Mouse (Mus musculus) hindbrain, embryonic 10.5 days (tissue): ENCODE measurements around the gene Idh1. TPM values are rescaled to one million over a fixed set of nuclear protein-coding genes. Genes with fewer than 3 reads are reported as not detected.

Experiments used
- DNase-seq: peaks from one replicate; pipeline ENCODE4 v3.0.0-alpha.2; 2017; ENCODE audit warnings: low spot score
- H3K27ac ChIP-seq: fragments of 300-500 bp; sonication (generic); 2 replicates; pipeline ENCODE4 v1.5.1; 2016; ENCODE audit warnings: mild to moderate bottlenecking, moderate library complexity
- H3K27me3 ChIP-seq: fragments of 300-500 bp; sonication (generic); 2 replicates; pipeline ENCODE4 v1.6.1; 2016; ENCODE audit warnings: mild to moderate bottlenecking; ENCODE audit not compliant: poor library complexity, insufficient read depth, severe bottlenecking
- H3K36me3 ChIP-seq: fragments of 300-500 bp; sonication (generic); 2 replicates; pipeline ENCODE4 v1.6.1; 2016; ENCODE audit warnings: mild to moderate bottlenecking, moderate library complexity
- H3K4me1 ChIP-seq: fragments of 300-500 bp; sonication (generic); replicated peaks from 2 replicates; pipeline ENCODE4 v1.6.1; 2016; ENCODE audit warnings: mild to moderate bottlenecking
- H3K4me3 ChIP-seq: fragments of 300-500 bp; sonication (generic); 2 replicates; pipeline ENCODE4 v1.5.1; 2016; ENCODE audit warnings: mild to moderate bottlenecking, moderate library complexity
- H3K9me3 ChIP-seq: fragments of 300-500 bp; sonication (generic); 2 replicates; pipeline ENCODE4 v1.6.1; 2016; ENCODE audit warnings: mild to moderate bottlenecking, moderate library complexity
- WGBS: fragments of 180-500 bp; shearing (Covaris S2); methylation state at CpG from one replicate; pipeline ENCODE4 v1.1.7; 2016; 5-methylcytosine and 5-hydroxymethylcytosine counted together
- polyA plus RNA-seq: library from polyadenylated mRNA; unstranded; fragments of >200 nt; fragmentation: Nextera tagmentation; extraction: Ambion mirVana; gene quantifications from 2 replicates; pipeline ENCODE4 v1.2.1, GENCODE M21; 2016

The Idh1 gene
- polyA plus RNA-seq, 1 experiment from 2014 or later, result 332 TPM

DNA sequence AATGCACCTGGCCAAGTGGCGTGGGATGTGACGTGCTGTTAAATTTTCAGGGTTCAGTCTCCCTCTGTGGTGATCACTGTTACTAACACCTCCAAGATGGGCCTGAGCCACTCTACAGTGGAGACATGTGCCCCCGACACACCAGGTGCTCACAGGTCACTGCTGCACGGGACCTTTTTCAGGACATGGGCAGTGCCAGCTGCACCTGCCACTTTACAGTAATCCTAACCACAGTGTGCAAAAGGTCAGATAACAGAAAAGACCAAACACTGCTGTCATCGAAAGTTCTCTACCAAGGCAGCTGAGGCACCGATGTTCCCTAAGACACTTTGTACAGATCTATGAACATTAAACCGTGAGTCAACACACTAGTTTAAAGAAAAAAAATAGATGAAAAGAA is 16.8 kb downstream of the Idh1 start:
- Histone ChIP-seq H3K4me3 (no peak overlapping the region), H3K36me3 (peaks cover 100% of the 10 kb centered on the region), H3K9me3 (no peaks in the 10 kb centered on the region), H3K4me1 (0 out of 2 replicates have a peak, but pooled peaks cover 2% of the 10 kb centered on the region), H3K27me3 (no peaks in the 10 kb centered on the region), H3K27ac (no peak overlapping the region)
- WGBS, result 93% methylated on average over 7 of the region's 7 CpGs
- no peak for DNase-seq

DNA sequence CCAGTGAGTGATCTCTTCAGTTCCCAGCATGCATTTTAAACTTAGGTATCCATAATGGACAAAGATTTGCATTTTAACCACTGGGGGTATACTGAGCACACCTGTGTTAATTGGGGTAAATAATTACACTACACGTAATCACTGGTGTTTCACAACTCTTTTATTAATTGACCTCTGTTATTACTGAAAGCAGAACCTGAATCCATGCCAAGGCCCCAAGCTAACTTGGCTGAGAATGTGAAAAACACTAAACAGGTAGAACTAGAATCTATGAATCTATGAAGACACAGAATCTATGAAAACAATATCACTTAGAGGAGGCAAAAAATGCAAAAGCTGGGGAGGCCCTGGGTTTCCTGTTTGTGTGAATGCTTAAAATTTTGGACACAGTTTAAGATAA is 18.8 kb downstream of the Idh1 start:
- Histone ChIP-seq H3K27ac (no peak overlapping the region), H3K36me3 (peaks cover 99% of the 10 kb centered on the region)
- no peak for DNase-seq

GRCm38 (mm10) chr1:65162210-65162609 is 24.1 kb downstream of the Idh1 start:
- Histone ChIP-seq H3K9me3 (no peaks in the 10 kb centered on the region), H3K36me3 (peaks cover 98% of the 10 kb centered on the region), H3K27ac (no peak overlapping the region), H3K4me3 (no peak overlapping the region), H3K27me3 (no peaks in the 10 kb centered on the region), H3K4me1 (no peaks in the 10 kb centered on the region)
- no peak for DNase-seq
- WGBS, result 98% methylated on average over 1 of the region's 1 CpGs

More for the DNA sequence above, 18.8 kb downstream of the Idh1 start:
- 0 out of 2 replicates have a peak, but pooled peaks cover under 1% of the 10 kb centered on the region for H3K4me1 ChIP-seq
- WGBS, result 91% methylated on average over 1 of the region's 1 CpGs
- H3K27me3 ChIP-seq, result no peaks in the 10 kb centered on the region
- H3K4me3 ChIP-seq, result no peak overlapping the region
- H3K9me3 ChIP-seq, result no peaks in the 10 kb centered on the region

GRCm38 (mm10) chr1:65156111-65156510 is 30.2 kb downstream of the Idh1 start:
- Histone ChIP-seq H3K27me3 (no peaks in the 10 kb centered on the region), H3K9me3 (no peaks in the 10 kb centered on the region), H3K27ac (no peak overlapping the region), H3K4me1 (no peaks in the 10 kb centered on the region), H3K36me3 (peaks cover 49% of the 10 kb centered on the region), H3K4me3 (no peak overlapping the region)
- DNase-seq, result no peak
- 94% methylated on average over 5 of the region's 5 CpGs for WGBS

- Histone ChIP-seq H3K27me3 (no peaks in the 10 kb centered on the region), H3K4me3 (no peak overlapping the region), H3K36me3 (peaks cover 36% of the 10 kb centered on the region), H3K4me1 (no peaks in the 10 kb centered on the region), H3K9me3 (no peaks in the 10 kb centered on the region), H3K27ac (no peak overlapping the region)
- DNase-seq, result no peak
These were observed 31.5 kb downstream of the Idh1 start for GRCm38 (mm10) chr1:65154814-65155213.

- H3K9me3 ChIP-seq, result no peaks in the 10 kb centered on the region
- H3K4me1 ChIP-seq, result no peaks in the 10 kb centered on the region
- no peak for DNase-seq
- H3K27ac ChIP-seq, result no peak overlapping the region
- 86% methylated on average over 3 of the region's 3 CpGs for WGBS
- H3K36me3 ChIP-seq, result no peaks in the 10 kb centered on the region
- H3K27me3 ChIP-seq, result no peaks in the 10 kb centered on the region
- H3K4me3 ChIP-seq, result no peak overlapping the region
These were observed 38.3 kb downstream of the Idh1 start for GRCm38 (mm10) chr1:65147971-65148370.

DNA sequence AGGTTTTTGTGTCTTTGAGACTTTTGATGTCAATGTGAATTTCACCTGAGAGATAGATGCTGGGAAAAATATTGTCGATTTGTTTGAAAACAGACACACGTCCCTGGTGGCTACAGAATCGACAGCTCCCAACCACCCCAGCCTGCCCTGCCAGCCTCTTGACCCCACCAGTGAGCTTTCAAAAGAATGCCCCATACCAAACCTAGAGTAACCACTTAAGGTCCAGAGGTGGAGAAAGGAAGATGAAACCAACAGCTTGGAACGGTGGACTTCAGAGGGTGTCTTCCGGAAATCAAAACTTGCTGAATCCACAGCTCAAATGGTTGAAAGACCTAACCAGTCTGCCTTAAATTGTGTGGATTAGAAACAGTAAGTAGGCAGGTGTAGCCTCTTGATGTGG is 39.0 kb downstream of the Idh1 start:
- DNase-seq, result no peak
- no peaks in the 10 kb centered on the region for H3K9me3 ChIP-seq
- 90% methylated on average over 5 of the region's 5 CpGs for WGBS

GRCm38 (mm10) chr1:65146601-65147000 is 39.7 kb downstream of the Idh1 start:
- WGBS, result 58% methylated on average over 2 of the region's 2 CpGs
- Histone ChIP-seq H3K9me3 (no peaks in the 10 kb centered on the region), H3K36me3 (no peaks in the 10 kb centered on the region), H3K27me3 (no peaks in the 10 kb centered on the region), H3K4me3 (no peak overlapping the region), H3K4me1 (no peaks in the 10 kb centered on the region), H3K27ac (no peak overlapping the region)
- no peak for DNase-seq

More for the DNA sequence above, 39.0 kb downstream of the Idh1 start:
- H3K27me3 ChIP-seq, result no peaks in the 10 kb centered on the region
- H3K27ac ChIP-seq, result no peak overlapping the region
- no peak overlapping the region for H3K4me3 ChIP-seq
- H3K4me1 ChIP-seq, result no peaks in the 10 kb centered on the region
- no peaks in the 10 kb centered on the region for H3K36me3 ChIP-seq

DNA sequence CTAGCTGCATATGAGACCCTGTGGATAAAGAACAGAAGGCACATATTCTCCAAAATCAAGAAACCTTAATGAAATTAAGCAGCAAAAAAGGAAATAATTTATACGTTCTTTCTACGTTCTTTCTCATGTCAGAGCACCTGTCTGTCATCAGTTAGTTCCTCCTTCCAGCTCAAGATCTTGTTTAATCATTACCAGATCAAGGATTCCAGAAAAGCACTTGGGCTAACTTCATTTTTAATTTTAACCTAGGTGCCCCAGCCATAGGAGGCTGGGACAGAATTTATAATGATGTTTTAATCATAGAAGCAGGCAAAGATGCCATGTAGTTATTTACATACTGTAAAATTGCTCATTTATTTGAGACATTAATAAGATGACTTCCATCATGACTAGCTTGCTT is 41.5 kb downstream of the Idh1 start:
- no peak for DNase-seq
- no peaks in the 10 kb centered on the region for H3K9me3 ChIP-seq
- H3K27me3 ChIP-seq, result no peaks in the 10 kb centered on the region
- H3K27ac ChIP-seq, result no peak overlapping the region
- H3K4me3 ChIP-seq, result no peak overlapping the region
- H3K36me3 ChIP-seq, result no peaks in the 10 kb centered on the region
- 89% methylated on average over 2 of the region's 2 CpGs for WGBS
- no peaks in the 10 kb centered on the region for H3K4me1 ChIP-seq

GRCm38 (mm10) chr1:65137560-65137959 is 48.7 kb downstream of the Idh1 start:
- Histone ChIP-seq H3K4me3 (no peak overlapping the region), H3K36me3 (no peaks in the 10 kb centered on the region), H3K27me3 (no peaks in the 10 kb centered on the region), H3K9me3 (no peaks in the 10 kb centered on the region), H3K27ac (no peak overlapping the region), H3K4me1 (no peaks in the 10 kb centered on the region)
- WGBS, result 84% methylated on average over 6 of the region's 6 CpGs
- DNase-seq, result no peak

DNA sequence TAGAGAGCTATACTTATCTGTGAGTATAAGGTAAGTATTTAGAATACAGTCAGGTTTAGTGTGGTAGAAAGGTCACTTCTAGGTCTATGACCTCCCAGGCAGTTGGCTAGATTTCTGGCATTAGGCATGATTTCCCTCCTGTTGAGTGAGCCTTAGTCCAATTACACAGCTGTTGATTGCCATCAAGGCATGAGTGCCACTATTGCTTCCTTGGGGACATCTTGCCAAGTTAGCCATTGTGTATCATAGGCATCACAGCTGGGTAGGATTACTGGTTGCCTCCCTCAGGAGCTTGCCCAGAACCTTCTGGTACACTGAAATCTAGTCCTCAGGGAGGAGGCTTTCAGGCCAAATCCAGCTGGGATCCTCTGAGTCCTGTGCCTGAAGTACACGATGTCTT is 53.5 kb downstream of the Idh1 start:
- WGBS, result 91% methylated on average over 1 of the region's 1 CpGs
- no peak for DNase-seq

GRCm38 (mm10) chr1:65131671-65132070 is 54.6 kb downstream of the Idh1 start:
- 93% methylated on average over 1 of the region's 1 CpGs for WGBS
- Histone ChIP-seq H3K27me3 (no peaks in the 10 kb centered on the region), H3K9me3 (no peaks in the 10 kb centered on the region), H3K27ac (no peak overlapping the region), H3K36me3 (no peaks in the 10 kb centered on the region), H3K4me1 (no peaks in the 10 kb centered on the region), H3K4me3 (no peak overlapping the region)
- no peak for DNase-seq

More for the DNA sequence above, 53.5 kb downstream of the Idh1 start:
- Histone ChIP-seq H3K36me3 (no peaks in the 10 kb centered on the region), H3K9me3 (no peaks in the 10 kb centered on the region), H3K4me3 (no peak overlapping the region), H3K27ac (no peak overlapping the region), H3K4me1 (no peaks in the 10 kb centered on the region), H3K27me3 (no peaks in the 10 kb centered on the region)

- Histone ChIP-seq H3K4me3 (no peak overlapping the region), H3K4me1 (no peaks in the 10 kb centered on the region), H3K27ac (no peak overlapping the region), H3K36me3 (no peaks in the 10 kb centered on the region), H3K27me3 (no peaks in the 10 kb centered on the region), H3K9me3 (no peaks in the 10 kb centered on the region)
- no peak for DNase-seq
- 73% methylated on average over 3 of the region's 3 CpGs for WGBS
These were observed 56.1 kb downstream of the Idh1 start for GRCm38 (mm10) chr1:65130226-65130625.

DNA sequence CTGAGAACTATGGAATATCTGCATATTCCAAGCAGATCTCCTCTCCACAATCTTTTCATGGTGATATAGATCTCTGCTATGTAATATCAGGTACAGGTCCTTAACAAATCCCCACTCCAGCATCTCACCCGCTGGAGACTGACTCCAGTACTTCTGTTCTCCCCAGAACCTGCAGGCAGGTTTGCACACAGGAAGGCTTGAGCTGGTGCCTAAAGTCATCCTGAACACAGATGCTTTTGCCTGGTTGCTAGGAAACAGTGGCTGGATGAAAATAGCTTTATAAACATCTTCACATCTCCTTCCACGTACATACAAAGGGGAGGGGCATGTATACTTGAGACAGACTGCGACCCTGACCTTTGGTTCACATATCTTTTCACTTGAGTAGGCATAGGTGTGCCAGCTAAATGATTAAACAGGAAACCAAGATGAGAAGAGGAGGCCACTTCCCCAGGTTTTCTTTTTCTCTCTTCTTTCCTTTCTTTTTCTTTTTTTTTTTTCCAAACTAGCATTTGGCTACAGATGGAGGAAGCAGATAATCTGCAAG is 56.6 kb downstream of the Idh1 start:
- Histone ChIP-seq H3K9me3 (no peaks in the 10 kb centered on the region), H3K27me3 (no peaks in the 10 kb centered on the region), H3K36me3 (no peaks in the 10 kb centered on the region), H3K4me3 (no peak overlapping the region), H3K27ac (no peak overlapping the region), H3K4me1 (no peaks in the 10 kb centered on the region)
- no peak for DNase-seq
- 78% methylated on average over 3 of the region's 3 CpGs for WGBS
